Mouse (Mus musculus) hindbrain, embryonic 10.5 days (tissue): ENCODE measurements at regions not wholly inside any gene's neighbourhood (a gene's known extent, or its start where the extent isn't known, plus 50 kb on each side); places are given as distances from the start of the nearest gene placed in this dataset.

Experiments used
- DNase-seq: peaks from one replicate; pipeline ENCODE4 v3.0.0-alpha.2; 2017; ENCODE audit warnings: low spot score
- H3K27ac ChIP-seq: fragments of 300-500 bp; sonication (generic); 2 replicates; pipeline ENCODE4 v1.5.1; 2016; ENCODE audit warnings: mild to moderate bottlenecking, moderate library complexity
- H3K27me3 ChIP-seq: fragments of 300-500 bp; sonication (generic); 2 replicates; pipeline ENCODE4 v1.6.1; 2016; ENCODE audit warnings: mild to moderate bottlenecking; ENCODE audit not compliant: poor library complexity, insufficient read depth, severe bottlenecking
- H3K36me3 ChIP-seq: fragments of 300-500 bp; sonication (generic); 2 replicates; pipeline ENCODE4 v1.6.1; 2016; ENCODE audit warnings: mild to moderate bottlenecking, moderate library complexity
- H3K4me1 ChIP-seq: fragments of 300-500 bp; sonication (generic); replicated peaks from 2 replicates; pipeline ENCODE4 v1.6.1; 2016; ENCODE audit warnings: mild to moderate bottlenecking
- H3K4me3 ChIP-seq: fragments of 300-500 bp; sonication (generic); 2 replicates; pipeline ENCODE4 v1.5.1; 2016; ENCODE audit warnings: mild to moderate bottlenecking, moderate library complexity
- H3K9me3 ChIP-seq: fragments of 300-500 bp; sonication (generic); 2 replicates; pipeline ENCODE4 v1.6.1; 2016; ENCODE audit warnings: mild to moderate bottlenecking, moderate library complexity
- WGBS: fragments of 180-500 bp; shearing (Covaris S2); methylation state at CpG from one replicate; pipeline ENCODE4 v1.1.7; 2016; 5-methylcytosine and 5-hydroxymethylcytosine counted together

DNA sequence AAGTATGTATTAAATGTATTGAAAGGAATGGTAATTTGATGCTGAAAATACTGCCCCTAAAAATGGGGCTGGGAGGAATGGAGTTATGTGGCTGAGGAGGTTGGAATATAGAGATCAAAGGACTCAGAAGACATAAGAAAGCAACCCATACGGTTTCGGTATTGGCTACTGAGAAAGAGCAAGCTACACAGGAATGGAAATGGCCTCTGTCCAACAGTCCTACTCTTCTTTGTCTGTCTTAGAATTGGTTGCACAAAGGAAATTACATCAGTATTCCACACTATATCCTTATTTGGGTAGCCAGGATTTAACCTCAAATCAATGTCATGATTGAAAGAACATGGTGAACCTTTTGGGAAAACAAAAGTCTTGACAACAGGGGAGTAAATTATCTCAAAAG is 399.0 kb upstream of the Nt5c1b start:
- Histone ChIP-seq H3K36me3 (no peaks in the 10 kb centered on the region), H3K4me3 (no peak overlapping the region), H3K9me3 (no peaks in the 10 kb centered on the region), H3K27me3 (no peaks in the 10 kb centered on the region), H3K27ac (no peak overlapping the region), H3K4me1 (no peaks in the 10 kb centered on the region)
- no peak for DNase-seq
- WGBS: 86% methylated on average over 2 of the region's 2 CpGs

DNA sequence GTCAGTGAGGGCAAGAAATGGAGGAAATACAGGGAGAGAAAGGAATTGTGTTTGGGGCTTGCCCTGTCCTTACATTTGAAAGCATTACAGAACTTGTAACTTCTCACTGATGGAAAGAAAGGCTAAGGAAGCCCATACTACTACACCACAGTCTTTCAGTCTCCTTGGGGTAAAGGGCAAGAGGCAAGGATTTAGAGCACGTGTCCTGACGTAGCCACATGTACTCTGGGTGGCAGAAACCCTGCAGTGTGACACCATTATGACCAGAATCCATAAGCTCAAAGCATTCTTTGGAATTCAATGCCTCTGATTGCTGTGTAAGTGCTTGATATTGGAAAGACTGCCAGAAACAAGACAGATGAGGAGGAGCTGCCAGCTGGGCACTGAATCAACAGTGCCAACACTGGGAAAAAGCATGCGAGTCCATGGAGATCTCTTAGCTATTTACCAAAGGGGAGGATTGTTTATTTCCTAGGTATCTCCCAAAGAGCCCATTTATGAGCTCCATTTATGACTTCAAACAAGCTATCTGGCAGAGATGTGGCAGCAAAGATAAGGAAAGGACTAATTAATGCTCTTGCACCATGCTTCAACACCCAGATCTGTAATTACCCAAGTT is 391.2 kb upstream of the Nt5c1b start:
- H3K27me3 ChIP-seq: no peaks in the 10 kb centered on the region
- H3K4me3 ChIP-seq: no peak overlapping the region
- H3K9me3 ChIP-seq: no peaks in the 10 kb centered on the region
- no peak overlapping the region for H3K27ac ChIP-seq
- no peaks in the 10 kb centered on the region for H3K4me1 ChIP-seq
- WGBS: 66% methylated on average over 3 of the region's 3 CpGs
- no peaks in the 10 kb centered on the region for H3K36me3 ChIP-seq
- DNase-seq: no peak

DNA sequence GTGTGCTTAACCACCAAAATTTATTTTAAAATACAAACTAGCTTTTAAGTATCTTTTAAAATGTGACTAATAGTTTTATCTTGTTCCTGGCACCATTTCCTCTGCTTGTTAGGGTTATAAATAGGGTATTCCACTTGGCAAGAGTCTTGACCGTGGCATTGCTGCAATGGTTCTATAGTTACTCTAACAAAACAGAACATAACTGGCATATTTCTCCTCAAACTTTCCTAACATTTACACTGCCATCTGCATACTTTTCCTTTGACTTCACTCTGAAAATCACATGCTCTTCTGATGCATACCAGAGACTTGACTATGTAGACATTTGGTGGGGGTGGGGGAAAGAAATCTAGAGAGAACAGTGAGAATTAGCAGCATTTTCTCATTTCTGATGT is 390.7 kb upstream of the Nt5c1b start:
- Histone ChIP-seq H3K27ac (no peak overlapping the region), H3K4me3 (no peak overlapping the region), H3K27me3 (no peaks in the 10 kb centered on the region), H3K36me3 (no peaks in the 10 kb centered on the region), H3K9me3 (no peaks in the 10 kb centered on the region), H3K4me1 (no peaks in the 10 kb centered on the region)
- 84% methylated on average over 1 of the region's 1 CpGs for WGBS
- DNase-seq: no peak

DNA sequence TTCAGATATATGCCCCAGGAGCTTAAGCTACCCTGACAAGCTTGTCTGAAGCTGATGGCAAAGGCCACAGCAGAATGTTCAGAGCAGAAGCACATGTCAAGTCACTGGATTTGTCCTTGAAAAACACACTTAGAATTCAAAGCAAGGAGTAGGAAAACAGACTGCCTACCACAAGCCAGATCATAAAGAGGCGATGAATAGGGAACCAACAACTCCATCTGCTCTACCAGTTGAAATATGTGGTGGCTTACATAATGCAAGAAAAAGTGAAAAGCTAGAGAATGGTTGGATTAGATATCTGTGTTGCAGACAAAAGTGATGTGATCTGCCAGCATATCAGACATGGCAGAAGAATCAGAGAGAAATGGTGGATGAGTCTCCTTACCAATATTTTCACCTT is 378.5 kb upstream of the Nt5c1b start:
- no peak for DNase-seq
- no peak overlapping the region for H3K4me3 ChIP-seq
- 85% methylated on average over 1 of the region's 1 CpGs for WGBS
- H3K27me3 ChIP-seq: no peaks in the 10 kb centered on the region
- no peaks in the 10 kb centered on the region for H3K4me1 ChIP-seq
- H3K27ac ChIP-seq: no peak overlapping the region
- no peaks in the 10 kb centered on the region for H3K36me3 ChIP-seq
- no peaks in the 10 kb centered on the region for H3K9me3 ChIP-seq

DNA sequence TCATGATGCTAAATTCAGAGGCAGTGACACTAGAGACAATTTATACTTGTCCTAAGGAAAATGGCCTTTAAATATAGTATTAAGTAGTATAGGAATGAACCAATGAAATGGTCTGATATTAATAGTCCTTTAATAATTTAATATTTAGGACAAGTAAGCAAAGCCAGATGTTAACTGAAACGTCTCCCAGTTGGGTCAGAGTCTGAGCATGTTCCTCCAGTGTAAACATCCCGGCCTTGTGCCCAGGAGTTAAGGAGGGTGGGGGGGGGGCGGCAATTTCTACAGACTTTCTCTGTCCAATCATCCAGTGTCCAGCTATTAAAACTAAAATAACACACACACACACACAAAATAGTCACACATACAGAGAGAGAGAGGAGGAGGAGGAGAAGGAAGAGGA is 374.1 kb upstream of the Nt5c1b start:
- DNase-seq: no peak
- WGBS: 72% methylated on average over 3 of the region's 3 CpGs
- Histone ChIP-seq H3K9me3 (no peaks in the 10 kb centered on the region), H3K4me1 (no peaks in the 10 kb centered on the region), H3K4me3 (no peak overlapping the region), H3K27ac (no peak overlapping the region), H3K36me3 (no peaks in the 10 kb centered on the region), H3K27me3 (no peaks in the 10 kb centered on the region)

DNA sequence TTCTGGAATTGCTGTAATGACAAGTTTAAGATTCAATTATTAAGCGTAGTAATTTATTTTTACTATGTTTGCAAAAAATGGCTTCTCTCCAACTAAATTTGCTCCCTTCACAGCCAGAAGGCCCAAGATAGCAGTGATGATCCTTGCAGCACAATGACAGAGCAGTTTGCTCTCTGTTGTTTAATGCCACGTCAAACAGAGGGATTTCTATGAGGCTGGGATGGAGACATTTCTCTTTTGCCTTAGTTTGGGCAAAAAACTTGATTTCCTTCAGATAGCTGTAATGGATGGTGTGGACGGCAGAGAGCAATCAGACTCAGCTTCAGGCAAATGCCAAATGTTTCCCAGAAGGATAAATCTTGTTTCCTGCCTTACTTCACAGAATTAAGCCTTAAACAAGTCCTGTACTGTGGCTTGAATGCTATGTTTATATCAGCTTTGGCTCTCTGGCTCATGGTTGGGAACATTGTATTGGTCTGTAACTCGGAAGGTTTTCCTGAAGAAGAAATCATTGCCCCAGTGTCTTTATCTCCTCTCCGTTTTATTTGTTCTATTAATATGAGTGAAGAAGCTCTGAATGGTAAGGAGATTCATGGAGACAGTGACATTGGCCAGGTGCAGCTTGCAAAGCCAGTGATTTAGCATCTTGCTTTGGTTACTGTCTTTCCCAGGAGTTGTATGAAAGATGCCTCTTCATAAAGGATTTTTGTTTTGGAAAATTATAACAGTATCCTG is 373.2 kb upstream of the Nt5c1b start:
- H3K4me1 ChIP-seq: no peaks in the 10 kb centered on the region
- H3K27me3 ChIP-seq: no peaks in the 10 kb centered on the region
- no peaks in the 10 kb centered on the region for H3K36me3 ChIP-seq
- DNase-seq: no peak
- 85% methylated on average over 5 of the region's 5 CpGs for WGBS
- no peaks in the 10 kb centered on the region for H3K9me3 ChIP-seq
- no peak overlapping the region for H3K4me3 ChIP-seq
- no peak overlapping the region for H3K27ac ChIP-seq

DNA sequence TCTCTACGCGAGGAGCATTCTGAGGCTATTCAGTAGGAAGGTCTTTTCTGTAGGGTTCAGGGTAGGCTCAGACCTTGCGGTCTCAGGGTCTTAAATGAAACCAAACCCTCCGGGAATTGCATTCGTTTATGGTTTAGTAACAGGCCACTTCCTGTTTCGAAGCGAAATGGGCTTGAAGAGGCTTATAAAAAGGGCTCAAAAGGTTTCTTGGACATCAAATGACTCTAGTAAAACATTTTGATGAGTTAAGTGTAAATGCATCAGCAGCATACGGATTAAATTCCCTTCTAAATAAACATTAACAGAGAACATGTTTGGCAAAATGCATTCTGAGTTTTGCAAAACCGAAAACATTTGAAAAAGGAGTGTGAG is 372.6 kb upstream of the Nt5c1b start:
- Histone ChIP-seq H3K4me3 (no peak overlapping the region), H3K4me1 (no peaks in the 10 kb centered on the region), H3K27ac (no peak overlapping the region), H3K36me3 (no peaks in the 10 kb centered on the region), H3K9me3 (no peaks in the 10 kb centered on the region), H3K27me3 (no peaks in the 10 kb centered on the region)
- DNase-seq: no peak
- WGBS: 80% methylated on average over 9 of the region's 9 CpGs

DNA sequence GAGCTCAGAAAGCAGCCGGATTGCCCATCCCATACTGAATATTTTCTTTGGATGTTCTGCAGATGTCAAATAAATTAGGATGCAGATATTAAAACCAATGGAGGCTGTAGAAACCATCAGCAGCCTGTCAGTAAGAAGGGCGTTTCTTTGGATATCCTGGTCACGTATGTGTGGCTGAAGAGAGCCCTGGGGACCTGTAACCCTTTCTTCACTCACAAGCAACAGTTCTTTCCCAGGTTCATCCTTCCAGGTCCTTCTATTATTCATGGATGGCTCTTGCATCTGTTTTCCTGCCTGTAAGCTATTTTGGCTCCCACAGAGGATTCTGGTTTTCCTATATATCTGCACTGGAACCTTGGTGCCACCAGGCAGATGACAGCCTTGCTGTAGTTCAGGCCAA is 372.2 kb upstream of the Nt5c1b start:
- Histone ChIP-seq H3K27ac (no peak overlapping the region), H3K4me1 (no peaks in the 10 kb centered on the region), H3K27me3 (no peaks in the 10 kb centered on the region), H3K9me3 (no peaks in the 10 kb centered on the region), H3K36me3 (no peaks in the 10 kb centered on the region), H3K4me3 (no peak overlapping the region)
- WGBS: 73% methylated on average over 3 of the region's 3 CpGs
- no peak for DNase-seq

DNA sequence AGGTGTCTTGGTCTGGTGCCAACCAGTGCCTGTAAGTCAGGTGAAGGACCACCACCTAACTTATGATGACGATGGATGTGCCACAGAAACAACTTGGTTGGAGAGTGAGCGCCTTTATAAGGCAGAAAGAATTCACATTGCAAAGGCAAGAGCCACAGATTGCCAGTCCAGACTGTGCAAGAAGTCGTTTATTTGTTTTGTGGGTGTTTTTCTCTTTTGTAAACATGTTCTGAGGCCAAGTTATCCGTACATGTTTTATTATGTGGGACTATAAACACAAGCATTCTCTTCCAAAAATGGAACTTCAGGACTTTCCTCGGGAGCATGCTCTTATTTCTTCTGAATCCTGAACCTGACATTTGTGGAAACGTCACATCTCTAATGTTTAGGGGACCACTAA is 369.8 kb upstream of the Nt5c1b start:
- no peak overlapping the region for H3K27ac ChIP-seq
- H3K4me1 ChIP-seq: no peaks in the 10 kb centered on the region
- WGBS: 82% methylated on average over 6 of the region's 6 CpGs
- no peaks in the 10 kb centered on the region for H3K9me3 ChIP-seq
- no peaks in the 10 kb centered on the region for H3K36me3 ChIP-seq
- H3K27me3 ChIP-seq: no peaks in the 10 kb centered on the region
- no peak for DNase-seq
- H3K4me3 ChIP-seq: no peak overlapping the region

DNA sequence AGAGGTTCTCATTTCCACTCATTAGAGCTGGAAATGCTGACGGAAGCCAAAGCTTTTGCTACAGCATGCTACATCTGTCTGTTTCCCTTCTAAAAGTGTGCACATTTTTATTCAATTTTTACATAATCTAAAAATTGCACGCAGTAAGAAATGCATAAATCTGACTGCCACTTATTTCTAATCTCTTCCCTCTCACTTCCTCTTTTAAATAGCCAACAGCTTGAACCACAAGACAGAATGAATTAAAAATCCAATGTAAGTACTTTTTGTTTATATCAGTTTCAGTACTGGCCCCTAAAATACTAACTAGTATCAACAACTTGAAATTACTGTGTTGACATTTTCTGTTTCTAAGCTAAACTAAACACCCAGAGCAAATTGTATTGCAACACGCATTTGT is 361.3 kb upstream of the Nt5c1b start:
- Histone ChIP-seq H3K9me3 (no peaks in the 10 kb centered on the region), H3K4me3 (no peak overlapping the region), H3K27ac (no peak overlapping the region), H3K27me3 (no peaks in the 10 kb centered on the region), H3K4me1 (no peaks in the 10 kb centered on the region), H3K36me3 (no peaks in the 10 kb centered on the region)
- 79% methylated on average over 3 of the region's 3 CpGs for WGBS
- DNase-seq: no peak

DNA sequence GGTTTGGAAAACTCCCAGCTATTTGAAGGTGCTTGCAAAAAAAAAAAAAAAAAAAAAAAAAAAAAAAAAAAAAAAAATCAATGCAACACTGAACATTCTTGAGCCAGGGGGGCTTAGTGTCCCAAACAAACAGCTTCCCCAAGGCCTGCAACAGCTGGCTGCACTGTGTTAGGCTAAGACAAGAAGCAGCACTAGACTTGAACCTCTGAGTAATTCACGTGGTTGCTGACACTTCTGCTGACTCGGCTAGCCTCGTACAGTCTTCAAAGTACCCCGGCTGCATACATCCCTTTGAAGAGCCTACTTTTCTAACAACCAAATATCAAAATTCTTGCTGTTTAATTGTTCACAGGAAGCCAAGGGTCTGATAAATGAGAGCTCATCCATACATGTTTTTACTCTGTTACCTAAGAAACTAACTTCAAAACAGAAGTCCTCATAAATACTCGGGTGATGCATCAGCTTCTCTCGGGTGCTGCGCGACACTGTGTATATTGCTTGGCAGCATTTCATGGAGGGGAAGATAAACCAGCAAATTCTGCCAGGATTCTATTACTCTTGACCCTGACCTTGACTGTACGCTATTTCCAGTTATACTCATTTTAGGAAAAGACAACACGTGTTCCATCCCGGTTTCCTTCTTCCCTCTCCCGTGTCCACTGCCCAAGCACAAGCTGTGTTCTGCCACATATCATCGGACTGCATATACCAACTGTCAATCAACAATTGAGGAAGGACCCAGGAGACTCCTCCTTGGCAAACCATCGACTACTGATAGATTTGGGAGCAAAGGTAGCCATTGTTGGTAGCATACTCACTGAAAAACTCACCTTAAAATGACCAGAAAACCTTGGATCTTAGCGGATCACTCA is 352.8 kb upstream of the Nt5c1b start:
- WGBS: 79% methylated on average over 15 of the region's 15 CpGs
- Histone ChIP-seq H3K27ac (no peak overlapping the region), H3K9me3 (no peaks in the 10 kb centered on the region), H3K4me3 (no peak overlapping the region), H3K4me1 (no peaks in the 10 kb centered on the region), H3K27me3 (no peaks in the 10 kb centered on the region), H3K36me3 (no peaks in the 10 kb centered on the region)
- peak; percentile 4 for DNase-seq

DNA sequence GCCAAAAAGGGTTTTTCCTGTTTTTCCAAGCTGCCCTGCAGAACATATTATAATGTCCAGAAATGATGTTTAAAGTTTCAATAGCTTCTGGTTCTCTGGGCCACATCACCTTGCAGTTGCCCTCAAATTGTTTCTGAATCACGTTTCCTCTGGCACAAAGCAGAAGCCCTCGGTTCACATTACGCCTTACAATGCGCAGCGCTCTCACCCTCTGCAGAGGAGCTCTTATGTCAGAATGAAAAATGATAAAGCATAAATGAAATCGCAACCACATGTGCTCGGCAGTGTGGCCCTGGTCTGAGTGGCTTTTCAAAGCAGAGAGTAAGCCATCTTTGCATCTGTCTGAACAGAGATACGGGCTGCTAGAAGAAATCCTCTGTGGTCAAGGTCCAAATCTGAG is 334.3 kb upstream of the Nt5c1b start:
- 77% methylated on average over 8 of the region's 8 CpGs for WGBS
- H3K36me3 ChIP-seq: no peaks in the 10 kb centered on the region
- no peak overlapping the region for H3K4me3 ChIP-seq
- H3K27ac ChIP-seq: no peak overlapping the region
- DNase-seq: no peak
- H3K27me3 ChIP-seq: no peaks in the 10 kb centered on the region
- H3K9me3 ChIP-seq: no peaks in the 10 kb centered on the region
- no peaks in the 10 kb centered on the region for H3K4me1 ChIP-seq

DNA sequence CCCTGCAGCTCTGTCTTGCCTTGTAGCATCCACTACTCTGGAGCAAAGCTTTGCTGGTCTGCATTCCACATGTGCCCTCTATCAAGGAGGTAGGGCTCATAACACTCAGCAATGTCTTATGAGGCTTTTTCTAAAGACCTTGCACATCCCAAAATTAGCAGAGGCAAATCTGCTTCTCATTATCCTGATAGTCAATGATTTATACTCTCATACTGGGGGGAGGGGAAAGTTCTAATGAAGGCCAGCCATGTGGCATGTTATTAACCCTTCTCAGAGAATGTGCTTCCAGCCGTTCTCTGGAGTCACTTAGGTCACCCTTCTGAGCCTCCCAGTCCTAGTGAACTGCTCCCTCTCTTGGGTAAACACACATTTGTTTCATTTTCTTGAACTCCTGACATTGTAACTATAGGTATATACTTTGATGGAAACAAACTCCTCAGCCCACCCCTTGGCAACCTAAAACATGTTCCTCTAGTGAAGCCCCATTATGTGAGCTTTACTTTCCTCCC is 307.7 kb upstream of the Nt5c1b start:
- Histone ChIP-seq H3K27ac (no peak overlapping the region), H3K9me3 (no peaks in the 10 kb centered on the region), H3K4me3 (no peak overlapping the region), H3K36me3 (no peaks in the 10 kb centered on the region), H3K27me3 (no peaks in the 10 kb centered on the region), H3K4me1 (no peaks in the 10 kb centered on the region)
- 47% methylated on average over 1 of the region's 1 CpGs for WGBS
- DNase-seq: peak; percentile 2
